Mouse (Mus musculus): ENCODE measurements around the gene Satb2.
A peak's percentile ranks its signal among the peaks of the same experiment; 100 is the strongest.

The Satb2 gene

GRCm38 (mm10) chr1:56978151-56978700, at the start of gene Satb2:
Gene Satb2 (minus strand): TSS chr1:56978650.
- no peak for DNase-seq

- no peak for DNase-seq
Observed at GRCm38 (mm10) chr1:57018941-57019340, 40.5 kb upstream of the Satb2 start.

GRCm38 (mm10) chr1:57013856-57014255, 35.4 kb upstream of the Satb2 start:
- no peak for DNase-seq

GRCm38 (mm10) chr1:57009171-57009570, 30.7 kb upstream of the Satb2 start:
- no peak for DNase-seq

- DNase-seq: no peak
Observed at GRCm38 (mm10) chr1:56995041-56995440, 16.6 kb upstream of the Satb2 start.

- no peak for DNase-seq
Observed at GRCm38 (mm10) chr1:56992310-56992709, 13.9 kb upstream of the Satb2 start.

- DNase-seq: no peak
Observed at GRCm38 (mm10) chr1:56991613-56992012, 13.2 kb upstream of the Satb2 start.

GRCm38 (mm10) chr1:56984483-56984810, 6.0 kb upstream of the Satb2 start:
- DNase-seq: no peak

- DNase-seq: no peak
Observed at GRCm38 (mm10) chr1:56983771-56984482, 5.5 kb upstream of the Satb2 start.

GRCm38 (mm10) chr1:56983100-56983590, 4.7 kb upstream of the Satb2 start:
- DNase-seq: no peak

- DNase-seq: no peak
Observed at GRCm38 (mm10) chr1:56982631-56983030, 4.2 kb upstream of the Satb2 start.

GRCm38 (mm10) chr1:56981947-56982555, 3.6 kb upstream of the Satb2 start:
- DNase-seq: no peak

- no peak for DNase-seq
Observed at GRCm38 (mm10) chr1:56981508-56981907, 3.1 kb upstream of the Satb2 start.

GRCm38 (mm10) chr1:56980631-56981275, 2.3 kb upstream of the Satb2 start:
- DNase-seq: no peak

GRCm38 (mm10) chr1:56979531-56980395, 1.3 kb upstream of the Satb2 start:
- DNase-seq: no peak

GRCm38 (mm10) chr1:56977201-56978100, 999 bp downstream of the Satb2 start:
- peak; percentile 42 for DNase-seq

GRCm38 (mm10) chr1:56976825-56977104, 1.7 kb downstream of the Satb2 start:
- DNase-seq: no peak

GRCm38 (mm10) chr1:56976044-56976824, 2.2 kb downstream of the Satb2 start:
- no peak for DNase-seq

- DNase-seq: no peak
Observed at GRCm38 (mm10) chr1:56975546-56975945, 2.9 kb downstream of the Satb2 start.

GRCm38 (mm10) chr1:56974187-56974586, 4.3 kb downstream of the Satb2 start:
- no peak for DNase-seq

GRCm38 (mm10) chr1:56973593-56973950, 4.9 kb downstream of the Satb2 start:
- no peak for DNase-seq

All from cerebellum, adult 11-12 months (tissue).